Mouse (Mus musculus): ENCODE measurements around the gene Npat. TPM values are rescaled to one million over a fixed set of nuclear protein-coding genes. Genes with fewer than 3 reads are reported as not detected.

Npat gene
- polyA plus RNA-seq, 2 experiments, result 15.1 to 21.1 TPM

DNA sequence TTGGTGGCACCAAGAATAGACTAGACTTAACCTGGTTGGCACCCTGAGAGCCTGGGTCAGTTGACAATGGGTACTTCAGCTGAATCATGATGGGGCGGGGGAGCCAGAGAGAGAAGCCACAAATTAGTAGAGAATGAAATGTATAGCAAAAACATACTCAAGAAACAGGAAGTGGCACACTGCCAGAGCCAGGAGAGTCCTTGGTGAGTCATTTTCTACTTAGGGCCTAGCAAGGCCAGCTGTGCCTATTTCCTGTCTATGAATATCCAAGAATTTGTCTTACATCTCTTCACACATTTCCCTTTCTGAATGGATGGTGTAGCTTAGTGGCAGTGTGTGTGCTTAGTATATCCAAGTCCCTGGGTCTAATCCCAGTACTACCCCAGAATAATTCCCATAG, 66.5 kb downstream of the Npat start:
- Histone ChIP-seq H3K4me2 (replicated peaks; ENCODE audit: low read depth, low read length, severe bottlenecking) (no peak overlapping the region), H3K9ac (ENCODE audit: low read depth, low read length, severe bottlenecking) (no peak overlapping the region), H3K27ac (replicated peaks; ENCODE audit: low read depth, low read length) (no peak overlapping the region), H3K36me3 (ENCODE audit: control insufficient read depth, insufficient read depth, low read length) (no peaks in the 10 kb centered on the region), H3K9me3 (ENCODE audit: control insufficient read depth, low read length) (no peaks in the 10 kb centered on the region), H3K4me1 (ENCODE audit: control insufficient read depth, insufficient read depth, low read length) (no peaks in the 10 kb centered on the region), H3K4me3 (replicated peaks; ENCODE audit: low read length) (no peak overlapping the region), H3K27me3 (ENCODE audit: control insufficient read depth, insufficient read depth, low read length) (no peaks in the 10 kb centered on the region)
- TF ChIP-seq POLR2A (IDR thresholded peaks at IDR 0.05; ENCODE audit: borderline replicate concordance, extremely low read depth, insufficient read depth, insufficient read length), result no peak
- no peak for ATAC-seq (ENCODE audit: low FRiP score, low read depth)
- 80% methylated on average over 1 of the region's 1 CpGs for WGBS
- DNase-seq (ENCODE audit: low spot score), result peak; percentile 49

DNA sequence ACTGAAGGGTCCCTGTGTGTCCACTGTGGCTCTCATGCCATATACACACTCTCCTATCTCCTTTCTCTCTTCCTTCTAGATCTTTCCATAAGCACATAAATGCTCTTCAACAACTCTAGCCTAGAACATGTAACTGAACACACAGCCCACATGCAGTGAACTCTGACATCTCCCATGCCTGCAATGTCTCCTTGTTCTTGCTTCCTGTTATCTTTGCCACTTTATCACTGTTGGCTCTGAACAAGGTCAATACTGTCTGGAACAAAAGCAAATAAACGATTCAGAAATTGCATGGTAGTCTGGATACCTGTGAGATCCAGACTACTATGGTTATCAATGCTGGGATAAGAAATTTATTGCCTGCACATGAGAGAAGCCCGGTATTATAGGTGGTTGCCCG, 67.0 kb downstream of the Npat start:
- Histone ChIP-seq H3K4me2 (replicated peaks; ENCODE audit: low read depth, low read length, severe bottlenecking) (no peak overlapping the region), H3K36me3 (ENCODE audit: control insufficient read depth, insufficient read depth, low read length) (no peaks in the 10 kb centered on the region), H3K9me3 (ENCODE audit: control insufficient read depth, low read length) (no peaks in the 10 kb centered on the region), H3K4me1 (ENCODE audit: control insufficient read depth, insufficient read depth, low read length) (no peaks in the 10 kb centered on the region), H3K9ac (ENCODE audit: low read depth, low read length, severe bottlenecking) (no peak overlapping the region), H3K4me3 (replicated peaks; ENCODE audit: low read length) (no peak overlapping the region), H3K27me3 (ENCODE audit: control insufficient read depth, insufficient read depth, low read length) (no peaks in the 10 kb centered on the region), H3K27ac (replicated peaks; ENCODE audit: low read depth, low read length) (no peak overlapping the region)
- no peak for ATAC-seq (ENCODE audit: low FRiP score, low read depth)
- no peak for DNase-seq (ENCODE audit: low spot score)
- no peak for TF ChIP-seq POLR2A (IDR thresholded peaks at IDR 0.05; ENCODE audit: borderline replicate concordance, extremely low read depth, insufficient read depth, insufficient read length)
- 83% methylated on average over 3 of the region's 3 CpGs for WGBS

DNA sequence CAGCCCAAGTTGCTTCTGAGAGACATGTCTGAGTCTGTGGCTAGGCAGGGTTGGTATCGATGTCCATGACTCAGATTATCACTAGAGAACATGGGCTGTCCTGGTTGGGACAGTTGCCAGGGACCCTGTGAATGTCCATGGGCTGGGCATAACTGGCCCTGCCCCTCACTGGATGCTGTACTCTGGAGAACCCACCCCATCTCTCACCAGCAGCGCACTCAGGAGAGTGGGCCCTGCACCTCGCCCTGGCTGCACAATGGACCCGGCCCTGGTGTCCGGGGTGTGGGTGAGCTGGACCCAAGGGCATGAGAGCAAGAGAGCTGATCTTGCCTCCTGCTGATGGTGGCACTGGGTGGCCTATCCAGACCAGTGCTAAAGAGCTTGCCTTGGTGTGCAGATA, 68.1 kb downstream of the Npat start:
- no peak overlapping the region for H3K27ac ChIP-seq (replicated peaks; ENCODE audit: low read depth, low read length)
- no peak overlapping the region for H3K9ac ChIP-seq (ENCODE audit: low read depth, low read length, severe bottlenecking)
- DNase-seq (ENCODE audit: low spot score) (no peak), ATAC-seq (ENCODE audit: low FRiP score, low read depth) (no peak)
- H3K4me3 ChIP-seq (replicated peaks; ENCODE audit: low read length), result no peak overlapping the region
- H3K9me3 ChIP-seq (ENCODE audit: control insufficient read depth, low read length), result no peaks in the 10 kb centered on the region
- H3K4me1 ChIP-seq (ENCODE audit: control insufficient read depth, insufficient read depth, low read length), result peaks cover 4% of the 10 kb centered on the region
- no peak overlapping the region for H3K4me2 ChIP-seq (replicated peaks; ENCODE audit: low read depth, low read length, severe bottlenecking)
- TF ChIP-seq POLR2A (IDR thresholded peaks at IDR 0.05; ENCODE audit: borderline replicate concordance, extremely low read depth, insufficient read depth, insufficient read length), result no peak
- H3K36me3 ChIP-seq (ENCODE audit: control insufficient read depth, insufficient read depth, low read length), result no peaks in the 10 kb centered on the region
- 94% methylated on average over 5 of the region's 5 CpGs for WGBS
- H3K27me3 ChIP-seq (ENCODE audit: control insufficient read depth, insufficient read depth, low read length), result no peaks in the 10 kb centered on the region

DNA sequence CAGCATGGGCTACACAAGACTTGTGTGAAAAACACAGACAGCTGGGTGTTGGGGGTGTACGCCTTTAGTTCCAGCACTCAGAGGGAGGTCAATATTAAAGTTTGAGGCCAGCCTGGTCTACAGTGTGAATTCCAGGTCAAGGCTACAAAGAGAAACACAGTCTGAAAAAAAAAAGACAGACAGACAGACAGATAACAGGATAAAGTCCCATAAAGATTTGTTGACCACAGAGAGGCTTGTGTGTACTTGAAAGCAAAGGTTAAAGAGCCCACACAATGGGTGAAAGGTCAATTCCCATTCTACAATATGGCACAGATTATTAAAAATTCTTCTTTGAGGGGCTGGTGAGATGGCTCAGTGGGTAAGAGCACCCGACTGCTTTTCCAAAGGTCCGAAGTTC, 70.3 kb downstream of the Npat start:
- TF ChIP-seq POLR2A (IDR thresholded peaks at IDR 0.05; ENCODE audit: borderline replicate concordance, extremely low read depth, insufficient read depth, insufficient read length), result no peak
- DNase-seq (ENCODE audit: low spot score) (no peak), ATAC-seq (ENCODE audit: low FRiP score, low read depth) (no peak)
- Histone ChIP-seq H3K27me3 (ENCODE audit: control insufficient read depth, insufficient read depth, low read length) (no peaks in the 10 kb centered on the region), H3K9me3 (ENCODE audit: control insufficient read depth, low read length) (no peaks in the 10 kb centered on the region), H3K4me1 (ENCODE audit: control insufficient read depth, insufficient read depth, low read length) (peaks cover 4% of the 10 kb centered on the region), H3K9ac (ENCODE audit: low read depth, low read length, severe bottlenecking) (no peak overlapping the region), H3K4me2 (replicated peaks; ENCODE audit: low read depth, low read length, severe bottlenecking) (no peak overlapping the region), H3K36me3 (ENCODE audit: control insufficient read depth, insufficient read depth, low read length) (no peaks in the 10 kb centered on the region), H3K4me3 (replicated peaks; ENCODE audit: low read length) (no peak overlapping the region), H3K27ac (replicated peaks; ENCODE audit: low read depth, low read length) (no peak overlapping the region)
- 90% methylated on average over 3 of the region's 3 CpGs for WGBS

DNA sequence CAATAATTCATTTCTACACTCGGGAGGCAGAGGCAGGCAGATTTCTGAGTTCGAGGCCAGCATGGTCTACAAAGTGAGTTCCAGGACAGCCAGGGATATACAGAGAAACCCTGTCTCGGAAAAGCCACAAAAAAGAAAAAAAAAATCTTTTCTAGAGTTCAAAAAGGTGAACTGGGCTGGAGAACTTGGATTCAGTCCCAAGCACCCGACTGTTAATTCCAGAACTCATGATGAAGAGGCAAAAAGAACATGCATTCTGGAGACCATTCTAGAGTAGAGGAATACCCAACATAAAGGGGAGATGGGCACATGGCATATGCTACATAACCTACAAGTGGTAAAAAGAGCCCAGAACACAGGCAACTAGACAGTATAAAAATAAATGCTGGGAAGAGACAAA, 71.0 kb downstream of the Npat start:
- no peak overlapping the region for H3K4me3 ChIP-seq (replicated peaks; ENCODE audit: low read length)
- no peak for DNase-seq (ENCODE audit: low spot score)
- 95% methylated on average over 4 of the region's 4 CpGs for WGBS
- H3K4me2 ChIP-seq (replicated peaks; ENCODE audit: low read depth, low read length, severe bottlenecking), result no peak overlapping the region
- H3K4me1 ChIP-seq (ENCODE audit: control insufficient read depth, insufficient read depth, low read length), result peaks cover 4% of the 10 kb centered on the region
- no peaks in the 10 kb centered on the region for H3K27me3 ChIP-seq (ENCODE audit: control insufficient read depth, insufficient read depth, low read length)
- no peak overlapping the region for H3K27ac ChIP-seq (replicated peaks; ENCODE audit: low read depth, low read length)
- no peak for TF ChIP-seq POLR2A (IDR thresholded peaks at IDR 0.05; ENCODE audit: borderline replicate concordance, extremely low read depth, insufficient read depth, insufficient read length)
- H3K9me3 ChIP-seq (ENCODE audit: control insufficient read depth, low read length), result no peaks in the 10 kb centered on the region
- no peaks in the 10 kb centered on the region for H3K36me3 ChIP-seq (ENCODE audit: control insufficient read depth, insufficient read depth, low read length)
- H3K9ac ChIP-seq (ENCODE audit: low read depth, low read length, severe bottlenecking), result no peak overlapping the region
- no peak for ATAC-seq (ENCODE audit: low FRiP score, low read depth)

Measured in limb, embryonic 14.5 days (tissue).